Mouse (Mus musculus): Measurements from ENCODE around the gene Tbc1d10b.

Gene Tbc1d10b

GRCm38 (mm10) chr7:127223515-127224478 is 15.5 kb upstream of the Tbc1d10b start:
- DNase-seq, result no peak

- no peak for DNase-seq
Observed at GRCm38 (mm10) chr7:127223106-127223505, 14.8 kb upstream of the Tbc1d10b start.

GRCm38 (mm10) chr7:127220440-127220839 is 12.2 kb upstream of the Tbc1d10b start:
- no peak for DNase-seq

GRCm38 (mm10) chr7:127218670-127219069 is 10.4 kb upstream of the Tbc1d10b start:
- no peak for DNase-seq

- no peak for DNase-seq
Observed at GRCm38 (mm10) chr7:127217901-127218642, 9.8 kb upstream of the Tbc1d10b start.

- DNase-seq, result no peak
Observed at GRCm38 (mm10) chr7:127217475-127217874, 9.2 kb upstream of the Tbc1d10b start.

GRCm38 (mm10) chr7:127216307-127216706 is 8.0 kb upstream of the Tbc1d10b start:
- no peak for DNase-seq

GRCm38 (mm10) chr7:127214981-127215871 is 7.0 kb upstream of the Tbc1d10b start:
- DNase-seq, result peak; percentile 83

- no peak for DNase-seq
Observed at GRCm38 (mm10) chr7:127214521-127214920, 6.3 kb upstream of the Tbc1d10b start.

GRCm38 (mm10) chr7:127213930-127214329 is 5.7 kb upstream of the Tbc1d10b start:
- DNase-seq, result no peak

- DNase-seq, result peak; percentile 67
Observed at GRCm38 (mm10) chr7:127213485-127213884, 5.2 kb upstream of the Tbc1d10b start.

- DNase-seq, result no peak
Observed at GRCm38 (mm10) chr7:127212432-127213250, 4.4 kb upstream of the Tbc1d10b start.

- DNase-seq, result no peak
Observed at GRCm38 (mm10) chr7:127211014-127211745, 2.9 kb upstream of the Tbc1d10b start.

GRCm38 (mm10) chr7:127210266-127210665 is 2.0 kb upstream of the Tbc1d10b start:
- DNase-seq, result no peak

- DNase-seq, result no peak
Observed at GRCm38 (mm10) chr7:127209851-127210250, 1.6 kb upstream of the Tbc1d10b start.

- DNase-seq, result peak; percentile 97
Observed at GRCm38 (mm10) chr7:127208553-127209438, 528 bp upstream of the Tbc1d10b start, which contains the start of gene Mylpf. Mylpf (plus strand) TSS chr7:127208890.

- DNase-seq, result peak; percentile 34
Observed at GRCm38 (mm10) chr7:127207374-127208294, 634 bp downstream of the Tbc1d10b start.

GRCm38 (mm10) chr7:127206606-127207005 is 1.7 kb downstream of the Tbc1d10b start:
- no peak for DNase-seq

GRCm38 (mm10) chr7:127196484-127196883 is 11.8 kb downstream of the Tbc1d10b start:
- DNase-seq, result no peak
